13 mouse cellular contexts compared by ENCODE assay signal in the genomic region with DNA sequence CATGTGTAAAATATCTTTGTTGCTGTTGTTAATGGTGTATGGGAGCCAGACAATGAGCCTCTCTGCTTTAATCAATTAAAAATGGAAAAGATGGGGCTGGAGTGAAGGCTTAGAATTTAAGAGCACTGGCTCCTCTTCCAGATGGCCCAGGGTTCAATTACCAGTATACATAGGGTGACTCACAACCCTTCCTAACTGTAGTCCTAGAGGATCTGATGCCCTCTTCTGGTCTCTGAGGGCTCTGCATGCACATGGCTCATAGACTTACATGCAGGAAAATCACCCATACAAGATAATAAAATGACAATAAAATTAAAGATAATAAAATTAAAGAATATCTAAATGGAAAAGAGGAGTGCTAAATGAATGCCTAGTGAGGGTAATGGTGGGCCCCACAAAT. TPM values are rescaled to one million over a fixed set of nuclear protein-coding genes. Genes with fewer than 3 reads are reported as not detected.
A peak's percentile ranks its signal among the peaks of the same experiment; 100 is the strongest.
DNase-seq lines count a peak whose midpoint lies in the region; ATAC-seq and TF ChIP-seq lines count a peak whose summit lies in the region.
"Had no signal": no experiment of that assay in that cellular context is flagged by ENCODE, and none has a peak within 500 bp of the region (broad histone marks: within the 10 kb centered on the region; RNA-seq: fewer than 3 reads in every experiment).

No protein-coding gene starts in this region.

- H3K27ac ChIP-seq in cerebellum, adult 2 months (ENCODE audit: insufficient read depth, low read length), result no peak overlapping the region
- no peak overlapping the region for H3K27ac ChIP-seq in liver, embryonic 12.5 days
- H3K27ac ChIP-seq in liver, embryonic 15.5 days (replicated peaks), result 0 out of 2 replicates have a peak overlapping the region, but pooled peaks have one; percentile 29
- H3K27ac ChIP-seq: heart, embryonic 15.5 days; lung, embryonic 15.5 days had no signal

- no peak for ATAC-seq in liver, embryonic 12.5 days
- ATAC-seq in liver, embryonic 15.5 days (ENCODE audit: insufficient read depth), result 0 out of 2 replicates have a peak, but pooled peaks have one; percentile 31

- no peak overlapping the region for H3K4me2 ChIP-seq in liver, embryonic 12.5 days
- no peak overlapping the region for H3K4me2 ChIP-seq in liver, embryonic 15.5 days
- H3K4me2 ChIP-seq: heart, embryonic 15.5 days; lung, embryonic 15.5 days had no signal

- no peaks in the 10 kb centered on the region for H3K9me3 ChIP-seq in liver, embryonic 12.5 days (replicated peaks)
- H3K9me3 ChIP-seq in E14TG2a.4 (ENCODE audit: low read length), result peaks cover 11% of the 10 kb centered on the region; the same call in 1 of the 2 replicates
- H3K9me3 ChIP-seq in liver, embryonic 15.5 days (replicated peaks), result no peaks in the 10 kb centered on the region
- H3K9me3 ChIP-seq: heart, embryonic 15.5 days; lung, embryonic 15.5 days had no signal

- H3K4me3 ChIP-seq in cerebellum, adult 2 months (replicated peaks; ENCODE audit: insufficient read depth, low read depth, low read length), result no peak overlapping the region
- no peak overlapping the region for H3K4me3 ChIP-seq in liver, embryonic 12.5 days
- H3K4me3 ChIP-seq in E14TG2a.4 (replicated peaks; ENCODE audit: low read length), result no peak overlapping the region
- no peak overlapping the region for H3K4me3 ChIP-seq in liver, embryonic 15.5 days (replicated peaks)
- H3K4me3 ChIP-seq: heart, embryonic 15.5 days; lung, embryonic 15.5 days had no signal

- no peaks in the 10 kb centered on the region for H3K4me1 ChIP-seq in cerebellum, adult 2 months (ENCODE audit: control insufficient read depth, insufficient read depth, low read length)
- peaks cover 55% of the 10 kb centered on the region for H3K4me1 ChIP-seq in liver, embryonic 12.5 days
- peaks cover 7% of the 10 kb centered on the region for H3K4me1 ChIP-seq in E14TG2a.4 (replicated peaks; ENCODE audit: low read depth, low read length)
- H3K4me1 ChIP-seq in liver, embryonic 15.5 days (replicated peaks), result peaks cover 47% of the 10 kb centered on the region

- no peaks in the 10 kb centered on the region for H3K27me3 ChIP-seq in cerebellum, adult 2 months (ENCODE audit: control insufficient read depth, insufficient read depth, low read length)
- H3K27me3 ChIP-seq in liver, embryonic 12.5 days (replicated peaks), result no peaks in the 10 kb centered on the region
- H3K27me3 ChIP-seq in E14TG2a.4 (ENCODE audit: insufficient read depth, low read length), result no peaks in the 10 kb centered on the region
- H3K27me3 ChIP-seq in liver, embryonic 15.5 days, result no peaks in the 10 kb centered on the region
- H3K27me3 ChIP-seq: heart, embryonic 15.5 days had no signal

- TF ChIP-seq CTCF in cerebellum, adult 2 months (IDR thresholded peaks at IDR 0.05; ENCODE audit: borderline replicate concordance, insufficient read depth, low read depth, low read length), result peak; percentile 14; the same call in 1 of the 2 replicates
- peak; percentile 49 for TF ChIP-seq CTCF in E14TG2a.4 (conservative IDR thresholded peaks at IDR 0.05; ENCODE audit: low read length)

- no peak for TF ChIP-seq POLR2A in cerebellum, adult 2 months (IDR thresholded peaks at IDR 0.05; ENCODE audit: borderline replicate concordance, insufficient read depth, low read length)

- H3K9ac ChIP-seq in liver, embryonic 12.5 days, result no peak overlapping the region
- no peak overlapping the region for H3K9ac ChIP-seq in liver, embryonic 15.5 days
- H3K9ac ChIP-seq: heart, embryonic 15.5 days; lung, embryonic 15.5 days had no signal

- no peaks in the 10 kb centered on the region for H3K36me3 ChIP-seq in liver, embryonic 12.5 days
- no peaks in the 10 kb centered on the region for H3K36me3 ChIP-seq in E14TG2a.4 (ENCODE audit: insufficient read depth, low read length)
- H3K36me3 ChIP-seq in liver, embryonic 15.5 days (replicated peaks), result no peaks in the 10 kb centered on the region
- H3K36me3 ChIP-seq: heart, embryonic 15.5 days; lung, embryonic 15.5 days had no signal

- DNase-seq in cerebellum, adult 2 months, result no peak
- no peak for DNase-seq in cerebellum, adult 18-20 months
- peak; percentile 47 for DNase-seq in liver
- DNase-seq in left cerebral cortex, adult 8-10 months (ENCODE audit: low spot score in 2 of 2), result no peak
- no peak for DNase-seq in cerebellum, adult 8-10 months
- DNase-seq: embryo, embryonic 11 days; kidney, adult 11 months; layer of hippocampus, postnatal 36 days had no signal

RNA-seq across cellular contexts. Expression of a gene that starts 11.8 kb away (rescaled TPM):
- polyA plus RNA-seq in cerebellum, adult 2 months (2012; rRNA removed), result 7.5 and 10.7 TPM in 2 replicates
- 0.12 TPM in 1 of 2 replicates, not detected in the other for polyA plus RNA-seq in liver, embryonic 12.5 days (2016; fragmentation: Nextera tagmentation; extraction: Ambion mirVana)
- polyA plus RNA-seq in liver, embryonic 15.5 days (2015; fragmentation: Nextera tagmentation; extraction: Ambion mirVana), result not detected in 2 replicates
- total RNA-seq in left cerebral cortex, adult 8-10 months (2022), result 10 to 100 TPM in 2 of 4 experiments, 1 to 10 TPM in 2; 9.0 to 10.3 (median 9.7) TPM
